Comparison of ENCODE assay signal across 8 mouse cellular contexts in the genomic region with DNA sequence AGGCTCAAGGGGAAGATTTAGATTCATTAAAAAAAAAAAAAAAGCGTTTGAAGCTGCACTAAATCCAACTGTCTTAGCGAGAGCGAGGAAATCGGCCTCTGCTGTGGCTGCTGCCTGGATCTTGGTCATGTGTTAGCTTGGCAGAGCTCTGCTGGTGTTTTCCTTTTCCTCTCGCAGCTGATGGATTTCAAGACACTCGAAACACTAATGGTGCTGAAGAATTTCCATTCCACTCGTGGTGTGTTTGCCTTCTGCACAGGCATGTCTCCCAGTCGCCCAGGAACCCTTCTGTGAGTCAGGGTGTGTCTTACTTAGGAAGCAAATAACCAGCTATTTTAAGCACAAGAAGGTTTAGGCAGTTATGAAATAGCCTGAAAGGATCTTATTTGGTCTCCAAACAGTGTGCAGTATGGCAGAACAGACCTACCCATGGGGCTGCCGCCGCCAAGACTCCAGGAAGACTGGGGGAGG. TPM values are rescaled to one million over a fixed set of nuclear protein-coding genes. Genes with fewer than 3 reads are reported as not detected.
DNase-seq lines count a peak whose midpoint lies in the region; ATAC-seq and TF ChIP-seq lines count a peak whose summit lies in the region.

No protein-coding gene starts in this region.

- no peak overlapping the region for H3K4me3 ChIP-seq in forebrain, embryonic 10.5 days
- no peak overlapping the region for H3K4me3 ChIP-seq in forebrain, embryonic 12.5 days (replicated peaks)
- 0 out of 2 replicates have a peak overlapping the region, but pooled peaks have one; percentile 10 for H3K4me3 ChIP-seq in stomach, postnatal 0 days (ENCODE audit: low read depth, low read length)

- TF ChIP-seq CTCF in stomach, postnatal 0 days (IDR thresholded peaks at IDR 0.05; ENCODE audit: low read depth), result no peak

- H3K4me1 ChIP-seq in forebrain, embryonic 10.5 days, result peaks cover 27% of the 10 kb centered on the region
- H3K4me1 ChIP-seq in forebrain, embryonic 12.5 days, result peaks cover 11% of the 10 kb centered on the region
- no peaks in the 10 kb centered on the region; the same call in 1 of the 2 replicates for H3K4me1 ChIP-seq in stomach, postnatal 0 days (replicated peaks; ENCODE audit: control insufficient read depth, insufficient read depth)

- H3K36me3 ChIP-seq in forebrain, embryonic 10.5 days (replicated peaks), result no peaks in the 10 kb centered on the region
- no peaks in the 10 kb centered on the region for H3K36me3 ChIP-seq in forebrain, embryonic 12.5 days (replicated peaks)
- H3K36me3 ChIP-seq in stomach, postnatal 0 days (ENCODE audit: control insufficient read depth, insufficient read depth, low read length), result no peaks in the 10 kb centered on the region

- H3K9me3 ChIP-seq in forebrain, embryonic 10.5 days, result no peaks in the 10 kb centered on the region
- no peaks in the 10 kb centered on the region for H3K9me3 ChIP-seq in forebrain, embryonic 12.5 days
- no peaks in the 10 kb centered on the region for H3K9me3 ChIP-seq in stomach, postnatal 0 days (ENCODE audit: control insufficient read depth, low read length)

- no peak for DNase-seq in forebrain, embryonic 10.5 days (ENCODE audit: extremely low spot score, low spot score)
- DNase-seq in NIH3T3 (ENCODE audit: low read depth), result peak; percentile 73
- peak; percentile 31 to 33 for DNase-seq in frontal cortex, postnatal 25 days (ENCODE audit: low spot score in 2 of 2)
- peak; percentile 57 to 62 for DNase-seq in layer of hippocampus, adult 8-10 months (ENCODE audit: low spot score in 2 of 2)
- DNase-seq in stomach, postnatal 0 days (ENCODE audit: low spot score), result peak; percentile 57
- no peak for DNase-seq in spleen, postnatal 14 days (ENCODE audit: low spot score in 2 of 2)

- H3K27ac ChIP-seq in forebrain, embryonic 10.5 days, result peak overlapping the region; percentile 58; the same call in 1 of the 2 replicates
- H3K27ac ChIP-seq in forebrain, embryonic 12.5 days, result no peak overlapping the region
- H3K27ac ChIP-seq in stomach, postnatal 0 days (replicated peaks), result peak overlapping the region; percentile 81

- 37% methylated on average over 10 of the region's 10 CpGs for WGBS in forebrain, embryonic 10.5 days
- 39% methylated on average over 10 of the region's 10 CpGs for WGBS in forebrain, embryonic 12.5 days
- 16% methylated on average over 10 of the region's 10 CpGs for WGBS in stomach, postnatal 0 days

- no peaks in the 10 kb centered on the region for H3K27me3 ChIP-seq in forebrain, embryonic 10.5 days (ENCODE audit: poor library complexity, severe bottlenecking)
- no peaks in the 10 kb centered on the region for H3K27me3 ChIP-seq in forebrain, embryonic 12.5 days
- H3K27me3 ChIP-seq in stomach, postnatal 0 days (ENCODE audit: control insufficient read depth, insufficient read depth, low read length), result no peaks in the 10 kb centered on the region

- no peak for TF ChIP-seq EP300 in stomach, postnatal 0 days (optimal IDR thresholded peaks at IDR 0.05)

- no peak overlapping the region for H3K9ac ChIP-seq in forebrain, embryonic 12.5 days
- H3K9ac ChIP-seq in stomach, postnatal 0 days (ENCODE audit: low read length), result 0 out of 2 replicates have a peak overlapping the region, but pooled peaks have one; percentile 18

- no peak overlapping the region for H3K4me2 ChIP-seq in forebrain, embryonic 12.5 days
- peak overlapping the region; percentile 34 for H3K4me2 ChIP-seq in stomach, postnatal 0 days (replicated peaks; ENCODE audit: low read depth)

- no peak for ATAC-seq in forebrain, embryonic 12.5 days (ENCODE audit: low FRiP score)
- peak; percentile 64 for ATAC-seq in megakaryocyte, adult 5-6 weeks (ENCODE audit: poor library complexity, severe bottlenecking)
- peak; percentile 74 for ATAC-seq in stomach, postnatal 0 days (ENCODE audit: low FRiP score, low TSS enrichment)

RNA-seq across cellular contexts. Expression of gene Txndc2, which starts 1.1 kb away (rescaled TPM):
- polyA plus RNA-seq in forebrain, embryonic 10.5 days (2016; fragmentation: Nextera tagmentation; extraction: Ambion mirVana), result not detected in 2 replicates
- 0.17 and 0.28 TPM in 2 replicates for polyA plus RNA-seq in forebrain, embryonic 12.5 days (2016; fragmentation: Nextera tagmentation; extraction: Ambion mirVana)
- not detected for total RNA-seq in layer of hippocampus, adult 8-10 months (2022)
- total RNA-seq in megakaryocyte, adult 5-6 weeks (2015), result not detected in 2 replicates
- total RNA-seq in megakaryocyte, adult 5-6 weeks (2017), result not detected in 2 replicates
- polyA plus RNA-seq in stomach, postnatal 0 days (2015; fragmentation: Nextera tagmentation; extraction: Ambion mirVana), result not detected in 2 replicates

RNA-seq across cellular contexts. Expression of gene Vapa, which starts 29.7 kb away (rescaled TPM):
- 159 and 174 TPM in 2 replicates for polyA plus RNA-seq in forebrain, embryonic 10.5 days (2016; fragmentation: Nextera tagmentation; extraction: Ambion mirVana)
- polyA plus RNA-seq in forebrain, embryonic 12.5 days (2016; fragmentation: Nextera tagmentation; extraction: Ambion mirVana), result 236 and 246 TPM in 2 replicates
- 100 to 1,000 TPM; 115 to 138 (median 124) TPM for total RNA-seq in layer of hippocampus, adult 8-10 months (2022)
- total RNA-seq in megakaryocyte, adult 5-6 weeks (2015), result 169 and 178 TPM in 2 replicates
- total RNA-seq in megakaryocyte, adult 5-6 weeks (2017), result 110 and 122 TPM in 2 replicates
- polyA plus RNA-seq in stomach, postnatal 0 days (2015; fragmentation: Nextera tagmentation; extraction: Ambion mirVana), result 203 and 210 TPM in 2 replicates

Comparison
In these comparisons a context has a peak if more than half of its experiments do, and no peak if none do; other contexts are left out.
1. DNase-seq: peak in NIH3T3 (single experiment), frontal cortex, postnatal 25 days (2 of 2), layer of hippocampus, adult 8-10 months (2 of 2) and stomach, postnatal 0 days (single experiment); none in forebrain, embryonic 10.5 days (single experiment) and spleen, postnatal 14 days (0 of 2).